Mouse (Mus musculus) kidney, postnatal 0 days (tissue): ENCODE data around the gene Tmprss15. TPM values are rescaled to one million over a fixed set of nuclear protein-coding genes. Genes with fewer than 3 reads are reported as not detected.
A peak's percentile ranks its signal among the peaks of the same experiment; 100 is the strongest.

Experiments
- ATAC-seq: fragments of 200-750 bp; cut with Nextera tagmentation; replicated peaks from 2 replicates; pipeline ENCODE4 v1.8.0; 2017; ENCODE audit warnings: low read depth, moderate number of reproducible peaks, moderate TSS enrichment, moderate library complexity; ENCODE audit not compliant: low FRiP score
- DNase-seq: peaks from one replicate; pipeline ENCODE4 v3.0.0-alpha.2; 2016; ENCODE audit warnings: low spot score
- H3K27ac ChIP-seq: fragments of 300-500 bp; sonication (generic); 2 replicates; pipeline ENCODE4 v1.5.1; 2014; ENCODE audit warnings: mild to moderate bottlenecking
- H3K27me3 ChIP-seq: fragments of 300-500 bp; sonication (generic); 2 replicates; pipeline ENCODE4 v1.6.1; 2014; ENCODE audit warnings: low read length, mixed read lengths; ENCODE audit not compliant: insufficient read depth
- H3K36me3 ChIP-seq: fragments of 300-500 bp; sonication (generic); 2 replicates; pipeline ENCODE4 v1.6.1; 2014; ENCODE audit warnings: low read length, mixed read lengths; ENCODE audit not compliant: insufficient read depth
- H3K4me1 ChIP-seq: fragments of 300-500 bp; sonication (generic); replicated peaks from 2 replicates; pipeline ENCODE4 v1.6.1; 2014; ENCODE audit warnings: antibody characterized with exemption, low read length, mixed read lengths; ENCODE audit not compliant: insufficient read depth
- H3K4me2 ChIP-seq: fragments of 300-500 bp; sonication (generic); 2 replicates; pipeline ENCODE4 v1.6.1; 2014; ENCODE audit warnings: mild to moderate bottlenecking, low read length, moderate library complexity, mixed read lengths
- H3K4me3 ChIP-seq: fragments of 300-500 bp; sonication (generic); replicated peaks from 2 replicates; pipeline ENCODE4 v1.5.1; 2014; ENCODE audit warnings: low read depth, low read length
- H3K9ac ChIP-seq: fragments of 300-500 bp; sonication (generic); 2 replicates; pipeline ENCODE4 v1.6.1; 2014; ENCODE audit warnings: low read depth, low read length
- H3K9me3 ChIP-seq: fragments of 300-500 bp; sonication (generic); replicated peaks from 2 replicates; pipeline ENCODE4 v1.6.1; 2016; ENCODE audit warnings: low read length, inconsistent platforms, mixed read lengths
- CTCF ChIP-seq: IDR thresholded peaks from 2 replicates; pipeline ENCODE4 v1.5.1; 2016; ENCODE audit warnings: antibody characterized with exemption, low read depth, mild to moderate bottlenecking, moderate library complexity
- WGBS: fragments of 180-500 bp; shearing (Covaris S2); extraction: QIAGEN DNeasy Blood & Tissue Kit; methylation state at CpG from one replicate; pipeline ENCODE4 v1.1.7; 2014; 5-methylcytosine and 5-hydroxymethylcytosine counted together
- polyA plus RNA-seq: library from polyadenylated mRNA; unstranded; fragments of >200 nt; fragmentation: Nextera tagmentation; extraction: Ambion mirVana; gene quantifications from 2 replicates; pipeline ENCODE4 v1.2.1, GENCODE M21; 2015

Tmprss15 gene
- polyA plus RNA-seq, 1 experiment from 2014 or later, result not detected

- H3K27me3 ChIP-seq, result no peaks in the 10 kb centered on the region
- peak; percentile 47 for DNase-seq
- no peaks in the 10 kb centered on the region for H3K9me3 ChIP-seq
- no peak within 1 kb of the TSS for H3K27ac ChIP-seq
- peak; percentile 63 for ATAC-seq
- H3K4me3 ChIP-seq, result peak within 1 kb of the TSS; percentile 25
- H3K4me2 ChIP-seq, result peak within 1 kb of the TSS; percentile 79
- H3K9ac ChIP-seq, result no peak within 1 kb of the TSS
- no peaks in the 10 kb centered on the region for H3K4me1 ChIP-seq
- TF ChIP-seq CTCF, result no peak
- WGBS, result 7% methylated on average over 19 of the region's 19 CpGs
- H3K36me3 ChIP-seq, result no peaks in the 10 kb centered on the region
These were observed 160.3 kb downstream of the Tmprss15 start, which contains the start of gene Chodl for GRCm38 (mm10) chr16:78930382-78931286. Gene Chodl (plus strand): TSS chr16:78930948.

GRCm38 (mm10) chr16:78922644-78923043, 168.3 kb downstream of the Tmprss15 start:
- no peak for TF ChIP-seq CTCF
- 65% methylated on average over 5 of the region's 5 CpGs for WGBS
- no peaks in the 10 kb centered on the region for H3K36me3 ChIP-seq
- H3K4me2 ChIP-seq, result no peak overlapping the region
- H3K27ac ChIP-seq, result no peak overlapping the region
- no peaks in the 10 kb centered on the region for H3K27me3 ChIP-seq
- no peak overlapping the region for H3K9ac ChIP-seq
- no peaks in the 10 kb centered on the region for H3K4me1 ChIP-seq
- DNase-seq, result no peak
- H3K4me3 ChIP-seq, result no peak overlapping the region
- H3K9me3 ChIP-seq, result no peaks in the 10 kb centered on the region
- ATAC-seq, result no peak

Other genes starting within 250 kb of the Tmprss15 start
- 0.54 and 1.0 TPM in 2 replicates for gene Chodl, start 160.1 kb downstream of the Tmprss15 start, polyA plus RNA-seq